Mouse (Mus musculus): ENCODE data around the gene Ryr1. TPM values are rescaled to one million over a fixed set of nuclear protein-coding genes. Genes with fewer than 3 reads are reported as not detected.

Ryr1 gene
- total RNA-seq (2023; ENCODE audit: inconsistent age): 0.39 to 0.64 TPM (median 0.42 TPM) in 4 replicates

DNA sequence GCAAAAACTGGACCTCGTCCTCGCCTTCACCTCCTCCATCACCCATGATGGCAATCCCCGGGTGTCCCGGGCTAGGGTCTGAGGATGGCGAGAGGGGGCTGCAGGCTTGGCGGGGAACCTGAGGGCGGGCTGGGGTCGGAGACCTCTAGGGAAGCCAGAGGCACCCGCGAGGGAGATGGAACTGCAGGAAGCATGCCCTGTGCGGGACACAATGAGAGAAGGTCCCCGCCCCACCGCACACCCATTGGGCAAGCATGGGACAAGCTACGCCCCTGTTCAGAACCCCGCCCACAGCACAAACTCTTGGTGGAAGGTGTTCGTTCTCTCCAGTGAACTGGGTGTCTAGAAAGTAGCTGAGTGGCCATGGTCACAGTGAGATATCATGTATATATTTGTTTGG, at the start of gene Ryr1:
Gene Ryr1, minus strand, starts transcription at position 210 of the 400 bp plus-strand sequence.

DNA sequence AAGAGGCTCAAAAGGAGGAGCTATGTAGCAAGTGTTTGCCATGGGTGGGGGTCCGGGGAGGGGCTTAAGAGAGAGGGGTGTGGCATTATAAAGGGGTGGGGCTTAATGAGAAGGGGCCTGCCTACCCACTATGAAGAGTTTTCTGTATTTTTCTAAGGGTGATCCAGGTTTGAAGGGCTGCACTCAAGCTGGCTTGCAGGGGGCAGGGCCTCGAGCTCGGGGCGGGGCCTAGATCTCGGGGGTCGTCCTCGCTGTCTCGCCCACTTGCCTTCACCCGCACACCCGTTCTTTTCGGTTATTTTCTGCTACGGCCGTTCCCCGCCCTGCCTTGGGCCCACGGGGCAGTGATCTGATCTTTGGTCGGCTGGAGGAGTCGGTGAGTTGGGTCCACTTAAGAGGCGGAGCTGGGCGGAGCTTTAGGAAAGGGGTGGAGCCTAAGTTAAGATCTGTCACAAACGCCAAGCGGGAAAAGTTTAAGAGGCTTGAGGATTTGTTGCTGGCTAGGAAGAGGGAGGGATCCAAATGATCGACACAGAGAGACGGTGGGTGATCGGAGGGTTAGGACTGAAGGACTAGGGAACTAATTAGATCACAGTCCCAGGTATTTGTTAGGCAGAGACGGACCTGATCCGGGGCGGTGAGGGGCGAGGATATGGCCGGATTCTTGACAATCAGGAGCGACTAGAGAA, 45.2 kb upstream of the Ryr1 start, which contains the start of the genes Ggn and Spred3:
Gene Ggn, plus strand, starts transcription at position 145 of the 689 bp plus-strand sequence.
Gene Spred3, minus strand, starts transcription at position 346 of the 689 bp plus-strand sequence.

DNA sequence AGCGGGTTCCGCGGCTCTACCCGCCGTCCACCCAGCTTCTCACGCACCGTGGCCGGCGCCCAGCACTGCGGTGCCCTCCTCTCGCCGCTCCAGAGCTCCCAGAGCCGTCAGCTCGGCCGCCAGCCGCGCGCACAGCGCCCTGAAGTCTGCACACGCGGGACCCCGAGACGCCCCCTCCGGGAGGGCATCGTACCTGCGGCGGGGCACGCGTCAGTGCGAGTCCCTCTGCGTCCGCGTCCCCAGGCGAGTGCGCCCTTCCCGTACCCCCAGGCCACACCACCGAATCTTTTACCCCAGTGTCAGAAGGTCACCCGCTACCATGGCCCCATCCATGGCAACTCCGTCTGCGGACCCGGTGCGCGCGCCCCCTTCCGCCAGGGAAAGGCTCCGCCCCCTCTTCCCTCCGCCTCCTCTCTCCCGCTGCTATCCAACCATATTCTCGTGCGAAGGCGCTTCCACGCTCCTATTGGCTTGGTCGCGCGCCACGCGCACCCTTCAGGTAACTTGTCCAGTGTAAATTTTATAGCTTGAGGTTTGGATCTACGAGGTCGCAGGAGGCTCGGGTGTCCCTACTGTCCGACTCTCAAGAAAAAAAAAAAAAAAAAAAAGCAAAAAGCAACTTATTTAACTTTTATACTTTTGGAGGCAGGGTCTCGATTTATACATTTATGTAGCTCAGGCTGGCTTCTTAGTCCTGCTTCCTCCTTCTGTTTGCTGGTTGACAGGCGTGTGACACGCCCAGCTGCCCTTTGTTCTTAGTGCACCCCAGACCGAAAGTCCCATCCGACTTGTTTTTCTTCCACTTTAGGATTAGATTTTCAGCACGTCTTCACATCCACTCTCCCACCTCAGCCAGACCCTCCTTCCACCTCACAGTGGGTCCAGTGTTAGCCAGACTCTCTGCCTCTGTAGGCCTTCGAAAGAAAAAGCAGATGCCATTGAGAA, 31.1 kb upstream of the Ryr1 start, which contains the start of gene Fam98c:
Gene Fam98c, minus strand, starts transcription at position 397 of the 945 bp plus-strand sequence.

DNA sequence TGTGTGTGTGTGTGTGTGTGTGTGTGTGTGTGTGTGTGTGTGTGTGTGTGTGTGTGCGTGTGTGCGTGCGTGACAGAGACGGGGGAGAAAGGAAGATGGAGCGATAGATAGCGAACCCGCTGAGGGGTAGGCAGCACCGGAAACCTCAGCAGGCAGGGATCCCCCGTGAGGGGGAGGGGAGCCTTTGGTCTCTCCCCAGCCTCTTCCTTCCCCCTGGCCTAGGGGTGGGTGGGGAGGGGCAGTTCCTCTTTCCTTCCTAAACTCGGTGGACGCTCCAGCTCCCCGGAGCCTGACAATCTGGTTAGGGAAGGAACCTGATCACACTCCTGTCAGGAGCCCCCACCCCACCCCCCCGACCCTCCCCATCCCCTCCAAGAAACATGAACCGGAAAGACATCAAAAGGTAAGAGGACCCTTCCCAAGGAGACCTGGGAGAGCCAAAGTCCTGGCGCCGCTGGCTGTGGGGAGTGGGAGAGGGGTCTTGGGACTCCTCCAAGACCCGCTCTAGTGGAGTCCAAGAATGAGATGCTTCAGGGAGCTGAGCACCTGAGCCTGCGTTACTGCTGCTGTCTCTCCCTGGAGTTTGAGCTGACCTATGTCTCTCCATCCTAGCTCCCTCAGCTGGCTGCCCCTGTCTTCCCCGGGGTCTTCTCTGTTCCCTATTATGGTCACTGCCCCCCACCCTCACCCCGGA, 9.9 kb upstream of the Ryr1 start, which contains the start of gene Rasgrp4:
Gene Rasgrp4, plus strand, starts transcription at position 159 of the 694 bp plus-strand sequence.

DNA sequence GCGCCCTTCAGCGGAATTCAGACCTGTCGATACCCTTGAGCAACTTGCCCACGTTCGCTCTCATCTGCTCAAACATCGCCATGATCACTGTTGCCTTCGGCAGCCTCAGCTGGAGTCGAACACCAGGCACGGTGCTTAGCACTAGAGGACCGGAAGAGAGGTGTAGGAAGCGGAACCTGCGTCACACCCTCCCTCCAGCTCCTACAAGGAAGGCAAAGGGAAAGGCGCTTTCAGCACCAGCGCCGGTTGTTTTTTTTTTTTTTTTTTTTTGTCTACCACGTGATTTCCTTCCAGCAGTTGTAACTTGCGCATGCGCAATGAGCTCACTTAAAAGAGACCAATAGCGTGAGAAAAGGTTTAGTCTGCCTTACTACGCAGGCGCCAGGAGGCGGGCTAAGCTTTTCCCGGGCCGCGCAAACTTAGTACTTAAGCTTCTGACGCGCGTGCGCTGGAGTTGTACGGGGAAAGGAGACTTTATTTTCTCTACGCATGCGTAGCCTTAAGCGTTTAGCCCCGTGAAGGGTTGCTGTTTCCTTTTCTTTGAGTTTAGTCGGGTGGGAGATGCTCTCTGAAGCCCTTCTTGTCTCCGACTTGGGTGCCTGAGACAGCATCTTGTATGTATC, 143.2 kb downstream of the Ryr1 start, which contains the start of the genes Eif3k and Map4k1:
Gene Eif3k, minus strand, starts transcription at position 214 of the 623 bp plus-strand sequence.
Gene Map4k1, plus strand, starts transcription at position 400 of the 623 bp plus-strand sequence.

DNA sequence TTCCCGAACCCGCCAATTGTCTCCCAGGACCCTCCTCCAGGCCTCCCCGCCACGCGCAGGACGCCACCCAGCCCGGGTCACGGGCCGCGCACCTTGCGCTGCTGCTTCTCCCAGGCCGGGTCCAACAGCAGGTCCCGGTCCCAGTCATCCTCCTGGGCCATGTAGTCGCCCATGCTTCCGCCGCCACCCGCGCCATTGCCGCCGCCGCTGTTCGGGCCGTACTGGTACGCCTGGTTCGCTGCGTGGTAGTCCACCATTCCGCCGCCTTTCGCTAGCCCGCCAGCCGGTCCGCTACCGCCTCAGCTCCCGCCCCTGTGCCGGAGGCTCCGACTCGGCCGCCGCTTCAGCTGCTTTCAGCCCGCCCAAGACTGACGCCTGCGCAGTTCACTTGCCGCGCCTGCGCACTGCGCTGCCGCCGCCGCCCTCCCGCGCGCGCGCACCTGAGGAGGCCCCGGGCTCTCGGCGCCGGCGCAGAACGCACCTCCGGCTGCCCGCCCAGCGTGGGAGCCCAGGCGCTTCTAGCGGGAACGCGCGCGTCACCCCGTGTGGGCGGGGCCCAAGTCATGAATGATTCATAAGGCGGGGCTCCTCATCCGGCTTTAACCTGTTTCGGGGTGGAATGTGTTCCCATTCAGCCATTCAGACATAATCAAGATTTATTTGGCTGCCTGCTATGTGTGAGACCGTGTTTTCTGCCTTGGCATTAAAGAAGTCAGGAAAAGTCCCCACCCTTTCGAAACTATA, 162.9 kb downstream of the Ryr1 start, which contains the start of gene Actn4:
Gene Actn4, minus strand, starts transcription at position 414 of the 744 bp plus-strand sequence.

Other genes with a start within 250 kb of the Ryr1 start
- 0.15 TPM in 1 of 4 replicates, not detected in the others for gene Capn12, start 243.8 kb downstream of the Ryr1 start, total RNA-seq (2023; ENCODE audit: inconsistent age)
- 120 to 137 TPM (median 132 TPM) in 4 replicates for gene Actn4, start 162.8 kb downstream of the Ryr1 start, total RNA-seq (2023; ENCODE audit: inconsistent age)
- gene Eif3k, start 143.3 kb downstream of the Ryr1 start, total RNA-seq (2023; ENCODE audit: inconsistent age): 261 to 296 TPM (median 278 TPM) in 4 replicates
- gene Map4k1, start 143.1 kb downstream of the Ryr1 start, total RNA-seq (2023; ENCODE audit: inconsistent age): 348 to 381 TPM (median 367 TPM) in 4 replicates
- gene Rasgrp4, start 9.7 kb upstream of the Ryr1 start, total RNA-seq (2023; ENCODE audit: inconsistent age): 2.6 to 6.3 TPM (median 3.7 TPM) in 4 replicates
- gene Fam98c, start 31.1 kb upstream of the Ryr1 start, total RNA-seq (2023; ENCODE audit: inconsistent age): 27.4 to 34.3 TPM (median 28.2 TPM) in 4 replicates
- not detected in 4 replicates for gene Ggn, start 45.0 kb upstream of the Ryr1 start, total RNA-seq (2023; ENCODE audit: inconsistent age)
- 2.1 to 3.2 TPM (median 2.7 TPM) in 4 replicates for gene Spred3, start 45.2 kb upstream of the Ryr1 start, total RNA-seq (2023; ENCODE audit: inconsistent age)
- 229 to 259 TPM (median 253 TPM) in 4 replicates for gene Psmd8, start 55.5 kb upstream of the Ryr1 start, total RNA-seq (2023; ENCODE audit: inconsistent age)
- 1.7 to 2.1 TPM (median 1.9 TPM) in 4 replicates for gene Catsperg1, start 88.9 kb upstream of the Ryr1 start, total RNA-seq (2023; ENCODE audit: inconsistent age)
- gene Kcnk6, start 107.3 kb upstream of the Ryr1 start, total RNA-seq (2023; ENCODE audit: inconsistent age): 0.93 to 1.3 TPM (median 1.3 TPM) in 4 replicates
- gene Yif1b, start 113.2 kb upstream of the Ryr1 start, total RNA-seq (2023; ENCODE audit: inconsistent age): 22.0 to 32.5 TPM (median 26.5 TPM) in 4 replicates
- gene 2200002D01Rik, start 123.3 kb upstream of the Ryr1 start, total RNA-seq (2023; ENCODE audit: inconsistent age): 0.69 to 4.9 TPM (median 2.4 TPM) in 4 replicates
- gene Spint2, start 156.7 kb upstream of the Ryr1 start, total RNA-seq (2023; ENCODE audit: inconsistent age): 31.9 to 43.7 TPM (median 34.7 TPM) in 4 replicates
- not detected in 4 replicates for gene Ppp1r14a, start 164.1 kb upstream of the Ryr1 start, total RNA-seq (2023; ENCODE audit: inconsistent age)
- gene Dpf1, start 178.8 kb upstream of the Ryr1 start, total RNA-seq (2023; ENCODE audit: inconsistent age): 0.16 to 1.6 TPM (median 0.87 TPM) in 4 replicates

Measured in B cell, adult (primary cell).